Mouse (Mus musculus) brain, embryonic 14.5 days (tissue): ENCODE data around the gene Cyp24a1.

Source experiments
- CTCF ChIP-seq: fragments of 200-500 bp; IDR thresholded peaks from 2 replicates; pipeline ENCODE4 v1.5.1; 2012; ENCODE audit warnings: inconsistent platforms, mild to moderate bottlenecking, moderate library complexity, borderline replicate concordance; ENCODE audit not compliant: insufficient read depth, insufficient read length; ENCODE audit errors: extremely low read depth
- POLR2A ChIP-seq: fragments of 200-500 bp; IDR thresholded peaks from 2 replicates; pipeline ENCODE4 v1.6.1; 2012; ENCODE audit warnings: mild to moderate bottlenecking, inconsistent platforms, borderline replicate concordance; ENCODE audit not compliant: poor library complexity, insufficient read depth, insufficient read length, severe bottlenecking; ENCODE audit errors: extremely low read depth

DNA sequence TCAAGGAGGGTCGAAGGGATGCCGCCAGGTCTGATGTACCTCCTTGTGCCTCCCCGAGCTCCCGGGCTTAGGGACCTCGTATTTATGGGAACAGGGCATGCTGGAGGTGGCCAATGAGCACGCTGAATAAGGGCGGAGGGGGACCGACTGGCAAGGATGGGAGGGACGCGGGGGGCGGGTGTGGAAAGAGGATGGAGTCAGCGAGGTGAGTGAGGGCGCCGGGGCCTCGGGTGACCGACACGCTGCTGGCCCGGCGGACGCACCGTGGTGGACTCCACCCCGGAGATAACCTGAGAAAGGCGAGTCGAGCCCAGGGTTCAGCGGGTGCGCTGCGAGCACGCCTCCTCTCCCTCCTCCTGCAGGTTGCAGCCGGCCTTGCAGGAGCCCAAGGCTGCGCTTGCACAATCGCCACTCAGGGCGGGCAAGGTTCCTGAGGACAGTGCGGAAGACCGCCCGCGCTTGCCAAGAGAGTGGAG, at the start of gene Cyp24a1:
- TF ChIP-seq CTCF (peak; percentile 39; the same call in 1 of the 2 replicates), POLR2A (no peak)
